Mouse (Mus musculus): Measurements from ENCODE around the gene Hoxa11.

Gene Hoxa11

GRCm38 (mm10) chr6:52247766-52248637, 2.4 kb upstream of the Hoxa11 start:
- DNase-seq (ENCODE audit: low spot score) = no peak

DNA sequence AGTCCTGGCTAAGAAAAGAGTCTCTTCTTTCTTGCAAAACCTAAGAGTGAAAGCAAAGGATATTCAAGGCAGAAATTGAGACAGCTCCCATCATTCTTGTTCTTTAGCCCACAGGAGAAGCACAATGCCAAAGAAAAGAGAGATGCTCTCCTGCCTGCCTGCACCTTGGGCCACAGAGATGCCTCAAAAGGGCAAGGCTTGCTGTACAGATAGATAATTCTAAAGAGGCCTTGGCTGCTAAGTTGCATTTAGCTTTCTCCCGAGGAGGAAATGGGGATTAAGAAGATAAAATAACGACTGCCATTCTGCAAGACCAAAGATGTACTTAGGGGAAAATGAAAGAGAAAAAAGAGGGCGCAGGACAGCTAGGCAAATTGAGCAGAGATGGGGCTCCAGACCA, 1.3 kb upstream of the Hoxa11 start:
- DNase-seq (ENCODE audit: low spot score) = no peak

GRCm38 (mm10) chr6:52246403-52246803, 793 bp upstream of the Hoxa11 start:
- DNase-seq (ENCODE audit: low spot score) = no peak

GRCm38 (mm10) chr6:52245040-52245756, 412 bp downstream of the Hoxa11 start:
- DNase-seq (ENCODE audit: low spot score) = peak; percentile 11

DNA sequence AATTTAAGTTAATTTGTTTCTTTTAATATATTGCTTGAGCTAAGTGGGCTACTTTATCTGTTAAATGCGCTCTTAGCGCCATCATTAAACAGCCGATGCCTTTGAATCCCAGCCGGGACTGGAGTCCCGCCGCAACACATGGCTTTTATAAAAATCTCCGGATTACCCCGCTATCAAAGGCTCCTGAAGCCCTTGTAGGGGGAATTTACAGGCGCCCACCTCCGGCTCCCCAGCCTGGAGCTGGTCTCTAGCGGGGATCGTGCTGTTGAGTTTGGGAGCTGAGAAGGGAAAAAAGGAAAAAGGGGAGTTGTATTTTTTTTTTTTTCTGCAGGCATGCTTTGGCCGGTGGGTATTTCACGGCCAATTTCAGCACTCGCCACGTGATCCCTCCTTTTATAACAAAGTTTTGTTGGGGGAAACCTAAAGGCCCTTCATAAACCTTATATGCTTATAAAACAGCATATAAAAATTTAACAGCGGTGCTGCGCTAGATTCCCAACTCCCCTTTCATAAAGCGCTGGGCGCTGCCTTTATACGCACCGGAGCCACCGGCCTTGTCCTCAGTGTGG, 1.1 kb downstream of the Hoxa11 start:
- no peak for DNase-seq (ENCODE audit: low spot score)

GRCm38 (mm10) chr6:52243681-52244121, 1.9 kb downstream of the Hoxa11 start:
- DNase-seq (ENCODE audit: low spot score) = no peak

- DNase-seq (ENCODE audit: low spot score) = no peak
Observed at GRCm38 (mm10) chr6:52242801-52243332, 2.7 kb downstream of the Hoxa11 start.

GRCm38 (mm10) chr6:52241001-52241621, 4.5 kb downstream of the Hoxa11 start:
- no peak for DNase-seq (ENCODE audit: low spot score)

DNA sequence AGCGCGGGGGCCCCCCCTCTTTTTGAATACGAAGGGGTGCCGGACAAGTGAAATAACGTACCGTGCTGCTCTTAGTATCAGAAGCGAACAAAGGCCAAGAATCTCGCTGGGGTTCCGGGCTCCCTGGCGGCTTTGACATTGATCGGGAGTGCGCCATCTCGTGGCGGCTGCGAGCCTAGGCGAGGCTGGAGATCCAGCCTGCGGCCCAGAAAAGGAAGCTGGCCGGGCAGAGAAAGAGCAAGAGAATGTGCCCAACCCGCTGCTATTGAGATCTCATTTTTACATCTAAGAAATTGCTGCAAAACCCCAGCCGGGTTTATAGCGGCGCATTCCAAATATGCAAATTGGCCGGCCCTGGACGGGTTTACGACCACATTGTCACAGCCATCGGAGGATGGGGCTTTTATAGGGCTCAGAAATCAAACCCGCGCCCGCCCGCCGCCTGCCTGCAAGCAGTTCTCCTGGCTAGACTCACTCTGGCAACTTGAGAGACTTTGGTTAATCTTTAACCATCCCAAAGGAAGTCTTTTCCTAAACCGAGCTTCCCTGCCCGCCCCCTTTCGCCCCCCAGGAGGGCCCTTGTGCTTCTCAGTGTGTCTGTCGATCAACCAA, 5.1 kb downstream of the Hoxa11 start, which contains the start of gene Hoxa10:
Gene Hoxa10, minus strand, starts transcription at position 466 of the 612 bp plus-strand sequence.
- no peak for DNase-seq (ENCODE audit: low spot score)

GRCm38 (mm10) chr6:52239625-52240388, 5.8 kb downstream of the Hoxa11 start:
- no peak for DNase-seq (ENCODE audit: low spot score)

GRCm38 (mm10) chr6:52238976-52239375, 6.6 kb downstream of the Hoxa11 start:
- DNase-seq (ENCODE audit: low spot score) = no peak

DNA sequence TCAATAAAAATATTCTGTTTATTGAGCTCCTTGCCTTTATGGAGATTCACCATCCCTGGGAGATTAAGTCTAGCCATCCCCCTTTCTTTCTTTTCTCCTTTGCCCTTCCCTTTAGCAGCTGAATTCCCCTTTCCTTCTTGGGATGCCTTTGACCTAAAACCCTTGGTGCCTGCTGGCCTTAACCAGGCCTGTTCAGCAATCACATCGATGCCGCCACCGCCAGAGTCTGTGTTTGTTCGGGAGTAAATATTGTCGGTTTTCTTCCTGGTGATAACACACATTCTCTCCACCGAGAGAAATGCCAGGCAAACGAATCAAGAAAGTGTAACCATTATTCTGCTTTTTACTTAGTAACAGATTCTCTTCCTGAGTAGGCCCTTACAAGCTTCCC, 7.5 kb downstream of the Hoxa11 start:
- DNase-seq (ENCODE audit: low spot score) = no peak

- DNase-seq (ENCODE audit: low spot score) = no peak
Observed at GRCm38 (mm10) chr6:52237346-52238154, 8.1 kb downstream of the Hoxa11 start.

DNA sequence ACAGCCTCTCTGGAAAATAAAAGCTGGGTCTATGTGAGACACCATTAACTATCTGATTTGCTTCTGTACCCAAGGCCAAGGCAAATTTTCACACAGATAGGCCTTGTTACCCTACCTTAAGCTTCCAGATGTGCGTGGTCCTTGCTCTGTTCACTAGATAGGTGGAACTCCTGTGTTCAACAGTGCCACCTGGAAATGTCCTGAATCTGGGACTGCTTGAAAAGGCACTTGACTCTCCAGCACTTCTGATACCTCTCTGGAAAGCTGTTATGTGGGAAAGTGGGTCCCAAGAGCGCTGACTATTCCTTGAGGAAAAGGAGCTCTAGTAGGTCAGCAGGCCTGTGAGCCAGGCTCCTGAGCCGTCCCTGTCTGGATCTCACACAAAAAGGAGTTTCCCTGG, 8.8 kb downstream of the Hoxa11 start:
- DNase-seq (ENCODE audit: low spot score) = no peak

- no peak for DNase-seq (ENCODE audit: low spot score)
Observed at GRCm38 (mm10) chr6:52235866-52236265, 9.7 kb downstream of the Hoxa11 start.

DNA sequence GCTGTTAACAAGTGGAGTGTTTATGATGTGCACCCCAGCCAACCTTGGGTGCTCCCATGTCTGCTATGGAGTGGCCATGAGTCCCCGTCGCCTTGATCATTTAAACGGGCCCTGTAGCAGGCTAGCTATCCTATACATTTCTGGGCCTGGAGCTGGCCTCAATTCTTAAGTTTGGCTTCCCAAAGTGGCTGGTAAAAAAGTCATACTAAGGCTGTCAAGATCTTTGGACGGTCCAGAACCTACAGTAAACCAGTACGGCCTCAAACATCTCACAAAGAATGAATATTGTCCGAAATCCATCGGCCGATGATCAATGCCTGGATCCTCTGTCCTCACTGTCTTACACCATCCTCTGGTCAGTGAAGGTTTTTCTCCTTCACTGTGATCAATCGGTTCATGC, 10.3 kb downstream of the Hoxa11 start:
- no peak for DNase-seq (ENCODE audit: low spot score)

DNA sequence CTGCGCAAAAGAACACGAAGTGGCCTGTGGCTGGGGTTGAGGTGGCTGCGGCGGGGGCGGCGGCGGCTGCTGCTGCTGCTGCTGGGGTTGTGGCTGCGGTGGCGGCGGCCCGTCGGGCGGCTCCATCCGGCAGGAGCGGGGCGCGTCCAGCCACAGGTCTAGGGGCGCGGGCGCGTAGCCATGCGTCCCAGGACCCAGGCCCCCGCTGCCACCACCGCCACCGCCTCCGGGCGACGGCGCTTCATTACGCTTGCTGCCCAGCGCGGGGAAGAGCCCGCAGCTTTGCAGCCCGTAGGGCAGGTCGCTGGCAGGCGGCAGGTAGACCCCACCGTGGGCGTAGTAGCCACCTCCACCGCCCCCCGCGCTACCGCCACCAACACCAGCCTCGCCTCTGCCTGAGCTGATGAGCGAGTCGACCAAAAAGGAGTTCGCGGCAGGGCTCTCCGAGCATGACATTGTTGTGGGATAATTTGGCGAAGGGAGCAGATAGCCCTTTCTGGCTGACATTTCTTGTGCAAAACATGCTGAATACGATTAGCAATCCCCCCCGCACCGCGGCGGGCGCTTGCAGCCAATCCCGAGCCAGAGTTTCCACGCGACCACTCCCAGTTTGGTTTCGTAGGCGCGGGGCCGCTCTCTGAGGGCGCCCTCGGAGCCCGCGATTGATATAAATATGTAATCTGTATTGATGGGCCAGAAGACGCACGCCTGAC, 11.0 kb downstream of the Hoxa11 start:
- DNase-seq (ENCODE audit: low spot score) = no peak

DNA sequence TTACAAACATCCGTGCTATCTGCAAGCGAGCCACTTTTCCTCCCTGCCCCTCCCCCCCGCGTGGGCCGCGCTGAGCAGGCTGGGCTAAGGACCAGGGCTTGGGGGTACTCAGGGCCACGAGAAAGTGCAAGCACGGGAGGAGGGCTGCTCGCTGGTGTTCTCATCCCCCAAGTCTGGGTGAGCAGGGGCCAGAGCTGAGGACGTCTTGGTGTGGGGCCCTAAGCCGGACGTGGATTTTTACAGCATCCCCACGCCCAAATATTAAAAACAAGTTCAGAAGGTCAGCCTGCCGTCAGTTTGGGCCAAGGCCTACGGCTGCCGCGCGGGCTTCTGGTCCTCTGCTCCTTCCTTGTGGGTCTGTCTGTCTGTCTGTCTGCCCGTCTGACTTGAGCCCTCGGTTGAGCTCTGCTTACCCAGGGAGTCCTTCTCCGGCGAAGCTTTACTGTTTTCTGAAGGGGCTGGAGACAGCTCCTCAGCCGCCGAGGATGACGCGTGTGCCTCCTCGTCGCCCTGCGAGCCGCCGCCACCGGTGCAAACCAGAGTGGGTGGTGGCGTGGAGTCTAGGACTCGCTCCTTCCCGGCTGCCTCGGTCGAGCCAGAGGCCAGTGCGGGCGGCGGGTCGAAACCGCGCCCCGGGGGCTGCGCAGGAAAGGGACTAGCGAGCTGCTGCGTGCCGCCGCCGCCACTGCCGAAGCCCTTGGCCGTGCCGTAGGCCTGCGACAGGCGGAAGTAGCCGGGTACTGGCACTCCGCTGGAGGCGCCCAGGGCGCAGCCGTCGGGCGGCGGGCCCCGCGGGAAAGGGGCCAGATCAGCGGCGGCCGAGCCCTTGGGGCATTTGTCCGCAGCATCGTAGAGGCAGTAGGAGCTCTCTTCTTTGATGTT, 11.8 kb downstream of the Hoxa11 start:
- DNase-seq (ENCODE audit: low spot score) = no peak
